Mouse (Mus musculus): ENCODE measurements around the gene Rps8. TPM values are rescaled to one million over a fixed set of nuclear protein-coding genes. Genes with fewer than 3 reads are reported as not detected.

The Rps8 gene
- polyA plus RNA-seq, 1 experiment: 185 TPM

DNA sequence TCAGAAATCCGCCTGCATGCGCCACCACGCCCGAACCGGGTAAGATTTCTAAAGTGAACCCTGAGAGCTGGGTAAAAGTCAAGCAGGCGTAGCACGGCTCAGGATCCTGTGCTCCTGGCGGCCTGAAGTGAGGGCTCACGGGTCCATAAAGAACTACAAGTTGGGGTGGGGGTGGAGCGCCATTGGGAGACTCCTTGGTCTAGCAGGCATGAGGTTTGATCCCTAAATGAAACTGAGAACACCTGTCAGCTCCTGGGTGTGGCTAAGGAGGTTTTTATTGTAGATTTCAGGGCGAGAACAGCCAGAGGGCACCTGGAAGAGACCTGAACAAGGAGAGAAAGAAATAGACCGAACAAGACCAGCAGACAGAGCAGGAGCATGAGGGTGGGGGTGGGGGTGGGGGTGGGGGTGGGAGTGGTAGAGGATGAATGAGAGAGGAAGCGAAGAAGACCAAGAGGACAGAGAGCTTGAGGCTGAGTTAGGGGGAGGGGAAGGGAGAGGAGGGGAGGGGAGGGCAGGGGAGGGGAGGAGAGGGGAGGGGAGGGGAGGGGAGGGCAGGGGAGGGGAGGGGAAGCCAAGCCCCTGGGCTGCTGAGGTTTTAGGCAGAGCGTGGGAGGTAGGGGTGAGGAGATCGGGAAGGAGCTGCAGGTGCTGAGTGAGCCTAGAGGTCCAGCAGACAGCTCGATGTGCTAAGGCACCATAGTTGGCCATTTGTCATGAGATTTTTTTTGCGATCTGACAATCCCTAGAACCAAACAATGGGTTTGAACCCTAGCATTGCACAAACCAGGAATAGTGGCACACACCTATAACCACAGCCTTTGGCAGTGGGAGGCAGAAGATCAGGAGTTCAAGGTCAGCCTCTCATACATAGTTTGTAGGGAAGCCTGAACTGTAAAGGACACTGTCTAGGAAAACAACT is 17.5 kb downstream of the Rps8 start:
- Histone ChIP-seq H3K4me1 (ENCODE audit: control insufficient read depth, insufficient read depth, low read length) (peaks cover 8% of the 10 kb centered on the region), H3K27me3 (ENCODE audit: control insufficient read depth, insufficient read depth, low read length) (no peaks in the 10 kb centered on the region), H3K36me3 (ENCODE audit: control insufficient read depth, insufficient read depth, low read length) (no peaks in the 10 kb centered on the region), H3K27ac (ENCODE audit: control insufficient read depth, insufficient read depth, low read depth, low read length) (no peak overlapping the region), H3K4me3 (ENCODE audit: control insufficient read depth, low read depth, low read length) (no peak overlapping the region)
- TF ChIP-seq POLR2A (IDR thresholded peaks at IDR 0.05; ENCODE audit: control insufficient read depth, low read depth, low read length) (no peak), CTCF (IDR thresholded peaks at IDR 0.05; ENCODE audit: control insufficient read depth, insufficient read depth, insufficient replicate concordance, low read depth, low read length) (no peak)

DNA sequence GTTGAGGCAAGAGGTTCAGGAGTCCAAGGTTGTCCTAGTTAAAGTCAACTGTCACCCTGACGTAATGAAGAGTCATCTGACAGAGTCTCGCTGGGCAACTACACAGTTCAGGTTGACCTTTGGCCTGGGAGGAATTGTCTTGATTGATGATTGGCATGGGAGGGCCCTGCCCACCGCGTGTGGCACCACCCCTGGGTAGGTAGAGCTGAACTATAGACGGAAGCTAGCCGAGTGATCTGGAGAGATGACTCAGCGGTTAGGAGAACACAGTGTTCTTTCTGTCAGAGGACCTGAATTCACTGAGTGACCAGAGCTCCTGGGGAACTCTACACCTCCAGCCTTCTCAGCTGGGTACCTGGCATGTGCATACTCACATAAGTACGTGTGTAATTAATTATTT is 20.0 kb downstream of the Rps8 start:
- no peaks in the 10 kb centered on the region for H3K27me3 ChIP-seq (ENCODE audit: control insufficient read depth, insufficient read depth, low read length)
- H3K4me3 ChIP-seq (ENCODE audit: control insufficient read depth, low read depth, low read length): no peak overlapping the region
- no peak overlapping the region for H3K27ac ChIP-seq (ENCODE audit: control insufficient read depth, insufficient read depth, low read depth, low read length)
- H3K4me1 ChIP-seq (ENCODE audit: control insufficient read depth, insufficient read depth, low read length): peaks cover 17% of the 10 kb centered on the region
- TF ChIP-seq CTCF (IDR thresholded peaks at IDR 0.05; ENCODE audit: control insufficient read depth, insufficient read depth, insufficient replicate concordance, low read depth, low read length) (no peak), POLR2A (IDR thresholded peaks at IDR 0.05; ENCODE audit: control insufficient read depth, low read depth, low read length) (no peak)
- H3K36me3 ChIP-seq (ENCODE audit: control insufficient read depth, insufficient read depth, low read length): no peaks in the 10 kb centered on the region

GRCm38 (mm10) chr4:117134601-117134995 is 21.4 kb downstream of the Rps8 start:
- Histone ChIP-seq H3K27ac (ENCODE audit: control insufficient read depth, insufficient read depth, low read depth, low read length) (no peak overlapping the region), H3K4me3 (ENCODE audit: control insufficient read depth, low read depth, low read length) (no peak overlapping the region), H3K27me3 (ENCODE audit: control insufficient read depth, insufficient read depth, low read length) (no peaks in the 10 kb centered on the region), H3K4me1 (ENCODE audit: control insufficient read depth, insufficient read depth, low read length) (peaks cover 17% of the 10 kb centered on the region), H3K36me3 (ENCODE audit: control insufficient read depth, insufficient read depth, low read length) (no peaks in the 10 kb centered on the region)
- TF ChIP-seq POLR2A (IDR thresholded peaks at IDR 0.05; ENCODE audit: control insufficient read depth, low read depth, low read length): no peak
- TF ChIP-seq CTCF (IDR thresholded peaks at IDR 0.05; ENCODE audit: control insufficient read depth, insufficient read depth, insufficient replicate concordance, low read depth, low read length): no peak

GRCm38 (mm10) chr4:117133817-117134600 is 22.0 kb downstream of the Rps8 start, which contains the start of gene Plk3:
Plk3 (minus strand) TSS chr4:117133963.
- peaks cover 17% of the 10 kb centered on the region for H3K4me1 ChIP-seq (ENCODE audit: control insufficient read depth, insufficient read depth, low read length)
- H3K27me3 ChIP-seq (ENCODE audit: control insufficient read depth, insufficient read depth, low read length): no peaks in the 10 kb centered on the region
- peak within 1 kb of the TSS; percentile 84 for H3K4me3 ChIP-seq (ENCODE audit: control insufficient read depth, low read depth, low read length)
- no peak for TF ChIP-seq CTCF (IDR thresholded peaks at IDR 0.05; ENCODE audit: control insufficient read depth, insufficient read depth, insufficient replicate concordance, low read depth, low read length)
- 0 out of 2 replicates have a peak, but pooled peaks have one; percentile 24 for TF ChIP-seq POLR2A (IDR thresholded peaks at IDR 0.05; ENCODE audit: control insufficient read depth, low read depth, low read length)
- H3K36me3 ChIP-seq (ENCODE audit: control insufficient read depth, insufficient read depth, low read length): no peaks in the 10 kb centered on the region
- H3K27ac ChIP-seq (ENCODE audit: control insufficient read depth, insufficient read depth, low read depth, low read length): no peak within 1 kb of the TSS

- Histone ChIP-seq H3K27me3 (ENCODE audit: control insufficient read depth, insufficient read depth, low read length) (no peaks in the 10 kb centered on the region), H3K4me3 (ENCODE audit: control insufficient read depth, low read depth, low read length) (peak overlapping the region; percentile 84), H3K4me1 (ENCODE audit: control insufficient read depth, insufficient read depth, low read length) (peaks cover 17% of the 10 kb centered on the region), H3K27ac (ENCODE audit: control insufficient read depth, insufficient read depth, low read depth, low read length) (no peak overlapping the region), H3K36me3 (ENCODE audit: control insufficient read depth, insufficient read depth, low read length) (no peaks in the 10 kb centered on the region)
- TF ChIP-seq CTCF (IDR thresholded peaks at IDR 0.05; ENCODE audit: control insufficient read depth, insufficient read depth, insufficient replicate concordance, low read depth, low read length) (no peak), POLR2A (IDR thresholded peaks at IDR 0.05; ENCODE audit: control insufficient read depth, low read depth, low read length) (no peak)
Observed at GRCm38 (mm10) chr4:117133366-117133796, 22.7 kb downstream of the Rps8 start.

DNA sequence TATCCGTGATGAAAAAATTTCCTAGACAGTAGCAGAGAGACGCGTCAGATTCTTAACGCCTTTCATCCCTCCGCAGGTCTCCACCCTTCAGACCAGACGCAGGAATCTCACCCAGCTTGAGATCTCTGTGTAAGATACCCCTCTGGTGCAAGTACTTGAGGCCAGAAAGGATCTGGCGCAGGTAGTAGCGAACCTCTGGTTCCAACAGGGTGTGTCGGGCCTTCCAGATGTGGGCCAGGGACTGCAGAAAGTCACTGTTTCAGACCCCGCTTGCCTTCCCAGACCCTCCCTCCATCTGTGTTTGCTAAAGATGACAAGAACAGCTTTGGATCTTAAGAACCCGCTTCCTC is 23.3 kb downstream of the Rps8 start:
- Histone ChIP-seq H3K4me1 (ENCODE audit: control insufficient read depth, insufficient read depth, low read length) (peaks cover 19% of the 10 kb centered on the region), H3K27me3 (ENCODE audit: control insufficient read depth, insufficient read depth, low read length) (no peaks in the 10 kb centered on the region), H3K27ac (ENCODE audit: control insufficient read depth, insufficient read depth, low read depth, low read length) (no peak overlapping the region), H3K4me3 (ENCODE audit: control insufficient read depth, low read depth, low read length) (no peak overlapping the region; the same call in 1 of the 2 replicates), H3K36me3 (ENCODE audit: control insufficient read depth, insufficient read depth, low read length) (no peaks in the 10 kb centered on the region)
- no peak for TF ChIP-seq POLR2A (IDR thresholded peaks at IDR 0.05; ENCODE audit: control insufficient read depth, low read depth, low read length)
- TF ChIP-seq CTCF (IDR thresholded peaks at IDR 0.05; ENCODE audit: control insufficient read depth, insufficient read depth, insufficient replicate concordance, low read depth, low read length): no peak

Measured in testis, adult 2 months (tissue).